Mouse (Mus musculus): ENCODE data around the gene Myom1. TPM values are rescaled to one million over a fixed set of nuclear protein-coding genes. Genes with fewer than 3 reads are reported as not detected.
A peak's percentile ranks its signal among the peaks of the same experiment; 100 is the strongest.
"Not testable (repeated sequence)": the region's sequence is repeated elsewhere in the genome, so short reads cannot be mapped to it uniquely, and the experiment has no call there.

The Myom1 gene
- polyA plus RNA-seq, 1 experiment from 2014 or later = 1.3 TPM

GRCm38 (mm10) chr17:70974065-70974464 is 28.4 kb upstream of the Myom1 start:
- H3K27ac ChIP-seq (ENCODE audit: low read length); H3K9me3 ChIP-seq (ENCODE audit: control insufficient read depth, low read length); H3K27me3 ChIP-seq (replicated peaks; ENCODE audit: control insufficient read depth, insufficient read depth, low read length); H3K4me1 ChIP-seq (replicated peaks; ENCODE audit: control insufficient read depth, insufficient read depth, low read length); ATAC-seq; H3K4me3 ChIP-seq (replicated peaks; ENCODE audit: low read length); H3K9ac ChIP-seq (replicated peaks; ENCODE audit: low read depth, low read length); H3K4me2 ChIP-seq (ENCODE audit: low read length): not testable (repeated sequence)
- peaks cover 18% of the 10 kb centered on the region for H3K36me3 ChIP-seq (ENCODE audit: control insufficient read depth, insufficient read depth)
- WGBS = 95% methylated on average over 14 of the region's 14 CpGs

- no peak for ATAC-seq
- no peak overlapping the region for H3K4me3 ChIP-seq (replicated peaks; ENCODE audit: low read length)
- H3K9me3 ChIP-seq (ENCODE audit: control insufficient read depth, low read length) = no peaks in the 10 kb centered on the region
- H3K27ac ChIP-seq (ENCODE audit: low read length) = no peak overlapping the region
- no peaks in the 10 kb centered on the region for H3K27me3 ChIP-seq (replicated peaks; ENCODE audit: control insufficient read depth, insufficient read depth, low read length)
- peaks cover 28% of the 10 kb centered on the region for H3K36me3 ChIP-seq (ENCODE audit: control insufficient read depth, insufficient read depth)
- no peak overlapping the region for H3K9ac ChIP-seq (replicated peaks; ENCODE audit: low read depth, low read length)
- H3K4me2 ChIP-seq (ENCODE audit: low read length) = no peak overlapping the region
- WGBS = 89% methylated on average over 6 of the region's 6 CpGs
- no peaks in the 10 kb centered on the region for H3K4me1 ChIP-seq (replicated peaks; ENCODE audit: control insufficient read depth, insufficient read depth, low read length)
These were observed 24.6 kb upstream of the Myom1 start for GRCm38 (mm10) chr17:70977799-70978198.

- no peaks in the 10 kb centered on the region for H3K9me3 ChIP-seq (ENCODE audit: control insufficient read depth, low read length)
- H3K4me1 ChIP-seq (replicated peaks; ENCODE audit: control insufficient read depth, insufficient read depth, low read length) = no peaks in the 10 kb centered on the region
- ATAC-seq = no peak; the same call in 1 of the 2 replicates
- peaks cover 24% of the 10 kb centered on the region for H3K36me3 ChIP-seq (ENCODE audit: control insufficient read depth, insufficient read depth)
- no peak overlapping the region for H3K4me2 ChIP-seq (ENCODE audit: low read length)
- H3K4me3 ChIP-seq (replicated peaks; ENCODE audit: low read length) = no peak overlapping the region
- H3K9ac ChIP-seq (replicated peaks; ENCODE audit: low read depth, low read length) = no peak overlapping the region
- H3K27ac ChIP-seq (ENCODE audit: low read length) = no peak overlapping the region
- no peaks in the 10 kb centered on the region for H3K27me3 ChIP-seq (replicated peaks; ENCODE audit: control insufficient read depth, insufficient read depth, low read length)
- WGBS = 86% methylated on average over 20 of the region's 20 CpGs
These were observed 22.8 kb upstream of the Myom1 start for GRCm38 (mm10) chr17:70979345-70980223.

GRCm38 (mm10) chr17:70985501-70986354 is 16.7 kb upstream of the Myom1 start:
- no peak overlapping the region for H3K27ac ChIP-seq (ENCODE audit: low read length)
- no peaks in the 10 kb centered on the region for H3K9me3 ChIP-seq (ENCODE audit: control insufficient read depth, low read length)
- H3K4me3 ChIP-seq (replicated peaks; ENCODE audit: low read length) = no peak overlapping the region
- no peak overlapping the region for H3K9ac ChIP-seq (replicated peaks; ENCODE audit: low read depth, low read length)
- no peaks in the 10 kb centered on the region for H3K27me3 ChIP-seq (replicated peaks; ENCODE audit: control insufficient read depth, insufficient read depth, low read length)
- peaks cover 10% of the 10 kb centered on the region for H3K36me3 ChIP-seq (ENCODE audit: control insufficient read depth, insufficient read depth)
- 93% methylated on average over 15 of the region's 15 CpGs for WGBS
- ATAC-seq = no peak
- H3K4me2 ChIP-seq (ENCODE audit: low read length) = no peak overlapping the region
- H3K4me1 ChIP-seq (replicated peaks; ENCODE audit: control insufficient read depth, insufficient read depth, low read length) = peaks cover 22% of the 10 kb centered on the region

DNA sequence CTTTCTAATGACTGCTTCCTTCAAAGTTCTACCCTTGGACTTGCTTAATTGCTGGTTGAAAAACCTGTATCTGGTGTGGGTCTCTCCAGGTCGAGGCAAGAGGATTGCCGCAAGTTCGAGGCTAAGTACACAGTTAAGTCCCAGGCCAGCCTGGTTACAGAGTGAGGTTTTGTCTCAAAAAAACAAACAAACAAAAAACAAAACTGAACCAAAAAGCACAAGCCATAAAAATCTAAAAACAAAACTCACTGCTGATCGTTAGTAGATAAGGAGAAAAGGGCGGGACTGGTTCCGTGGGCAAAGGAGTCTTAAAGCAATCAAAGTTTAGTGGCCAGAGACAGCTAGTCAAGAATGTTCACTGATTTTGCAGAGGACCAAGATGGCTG is 16.1 kb upstream of the Myom1 start:
- Histone ChIP-seq H3K27ac (ENCODE audit: low read length) (no peak overlapping the region), H3K36me3 (ENCODE audit: control insufficient read depth, insufficient read depth) (peaks cover 9% of the 10 kb centered on the region), H3K9me3 (ENCODE audit: control insufficient read depth, low read length) (no peaks in the 10 kb centered on the region), H3K9ac (replicated peaks; ENCODE audit: low read depth, low read length) (no peak overlapping the region), H3K4me2 (ENCODE audit: low read length) (no peak overlapping the region), H3K27me3 (replicated peaks; ENCODE audit: control insufficient read depth, insufficient read depth, low read length) (no peaks in the 10 kb centered on the region), H3K4me1 (replicated peaks; ENCODE audit: control insufficient read depth, insufficient read depth, low read length) (peaks cover 27% of the 10 kb centered on the region), H3K4me3 (replicated peaks; ENCODE audit: low read length) (no peak overlapping the region)
- 87% methylated on average over 6 of the region's 6 CpGs for WGBS
- ATAC-seq = no peak

DNA sequence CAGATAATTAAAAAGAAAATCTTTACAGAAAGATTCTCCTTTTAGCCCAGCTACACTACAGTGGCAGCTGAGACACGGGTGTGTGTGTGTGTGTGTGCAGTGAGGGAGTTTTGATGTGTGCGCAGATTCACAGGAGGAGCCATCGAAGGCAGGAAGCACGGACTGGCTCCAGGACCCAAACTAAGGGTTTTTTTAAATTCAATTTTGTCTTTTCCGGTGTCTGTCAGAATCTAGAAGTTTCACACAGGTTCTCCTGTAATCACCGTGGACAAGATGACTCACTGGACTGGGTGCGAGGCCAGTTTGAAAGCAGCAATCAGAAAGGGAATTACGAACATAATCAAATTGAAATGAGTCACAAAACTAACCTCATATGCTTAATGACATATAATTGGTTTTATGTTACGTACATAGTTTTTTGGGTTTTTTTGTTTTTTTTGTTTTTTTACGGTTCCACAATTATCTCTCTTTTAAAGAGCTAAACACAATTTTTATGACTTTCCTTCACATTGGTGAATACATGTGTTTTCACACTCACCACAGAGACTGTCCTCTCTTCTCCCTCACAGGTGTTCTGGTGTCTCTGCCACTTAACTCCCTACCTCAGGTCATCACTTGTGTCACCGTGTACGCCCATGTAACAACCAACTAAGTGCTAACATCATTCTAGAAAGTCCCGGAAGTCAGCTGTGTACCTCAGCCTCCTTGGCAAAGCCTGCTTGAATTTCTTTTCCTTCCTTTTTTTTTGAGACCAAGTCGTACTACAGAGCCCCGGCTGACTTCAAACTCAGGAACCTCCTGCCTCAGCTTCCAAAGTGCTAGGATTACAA is 15.4 kb upstream of the Myom1 start:
- ATAC-seq = no peak
- peaks cover 2% of the 10 kb centered on the region for H3K36me3 ChIP-seq (ENCODE audit: control insufficient read depth, insufficient read depth)
- WGBS = 90% methylated on average over 15 of the region's 15 CpGs
- H3K27me3 ChIP-seq (replicated peaks; ENCODE audit: control insufficient read depth, insufficient read depth, low read length) = no peaks in the 10 kb centered on the region
- H3K4me3 ChIP-seq (replicated peaks; ENCODE audit: low read length) = no peak overlapping the region
- H3K9ac ChIP-seq (replicated peaks; ENCODE audit: low read depth, low read length) = no peak overlapping the region
- H3K4me2 ChIP-seq (ENCODE audit: low read length) = no peak overlapping the region
- no peaks in the 10 kb centered on the region for H3K9me3 ChIP-seq (ENCODE audit: control insufficient read depth, low read length)
- H3K4me1 ChIP-seq (replicated peaks; ENCODE audit: control insufficient read depth, insufficient read depth, low read length) = peaks cover 29% of the 10 kb centered on the region
- no peak overlapping the region for H3K27ac ChIP-seq (ENCODE audit: low read length)

- H3K4me2 ChIP-seq (ENCODE audit: low read length) = no peak overlapping the region
- WGBS = 88% methylated on average over 12 of the region's 12 CpGs
- peaks cover 29% of the 10 kb centered on the region for H3K4me1 ChIP-seq (replicated peaks; ENCODE audit: control insufficient read depth, insufficient read depth, low read length)
- no peaks in the 10 kb centered on the region for H3K27me3 ChIP-seq (replicated peaks; ENCODE audit: control insufficient read depth, insufficient read depth, low read length)
- no peaks in the 10 kb centered on the region for H3K9me3 ChIP-seq (ENCODE audit: control insufficient read depth, low read length)
- no peak for ATAC-seq
- H3K9ac ChIP-seq (replicated peaks; ENCODE audit: low read depth, low read length) = no peak overlapping the region
- H3K4me3 ChIP-seq (replicated peaks; ENCODE audit: low read length) = no peak overlapping the region
- H3K36me3 ChIP-seq (ENCODE audit: control insufficient read depth, insufficient read depth) = no peaks in the 10 kb centered on the region
- H3K27ac ChIP-seq (ENCODE audit: low read length) = no peak overlapping the region
These were observed 14.1 kb upstream of the Myom1 start for GRCm38 (mm10) chr17:70988337-70988767.

DNA sequence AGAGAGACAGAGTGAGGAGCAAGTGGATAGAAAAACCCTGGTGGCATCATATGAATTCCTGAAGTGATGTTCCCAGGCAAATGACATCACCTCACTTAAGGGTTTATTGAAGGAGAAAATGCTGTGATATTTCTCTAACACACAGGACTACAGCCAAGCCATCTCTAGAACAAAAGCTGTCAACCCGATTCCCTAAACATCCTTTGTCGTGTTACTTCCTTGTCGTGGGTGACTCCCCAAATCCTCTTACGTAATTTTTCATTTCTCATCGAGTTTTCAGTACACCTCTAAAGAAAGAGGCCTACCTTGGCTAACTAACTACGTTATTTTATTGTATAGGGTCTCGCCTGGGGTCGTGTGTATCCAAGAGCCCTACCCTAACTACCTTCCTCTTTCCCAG is 13.0 kb upstream of the Myom1 start:
- ATAC-seq = no peak
- H3K4me2 ChIP-seq (ENCODE audit: low read length) = peak overlapping the region; percentile 67
- H3K9me3 ChIP-seq (ENCODE audit: control insufficient read depth, low read length) = no peaks in the 10 kb centered on the region
- no peaks in the 10 kb centered on the region for H3K36me3 ChIP-seq (ENCODE audit: control insufficient read depth, insufficient read depth)
- peaks cover 31% of the 10 kb centered on the region for H3K4me1 ChIP-seq (replicated peaks; ENCODE audit: control insufficient read depth, insufficient read depth, low read length)
- WGBS = 38% methylated on average over 8 of the region's 8 CpGs
- peak overlapping the region; percentile 96 for H3K4me3 ChIP-seq (replicated peaks; ENCODE audit: low read length)
- H3K27me3 ChIP-seq (replicated peaks; ENCODE audit: control insufficient read depth, insufficient read depth, low read length) = no peaks in the 10 kb centered on the region
- no peak overlapping the region for H3K27ac ChIP-seq (ENCODE audit: low read length)
- peak overlapping the region; percentile 96 for H3K9ac ChIP-seq (replicated peaks; ENCODE audit: low read depth, low read length)

Measured in forebrain, embryonic 16.5 days (tissue).